Mouse (Mus musculus): ENCODE data around the gene Rassf8. TPM values are rescaled to one million over a fixed set of nuclear protein-coding genes. Genes with fewer than 3 reads are reported as not detected.

Gene Rassf8
- polyA plus RNA-seq, 1 experiment from 2014 or later = 10.6 TPM

DNA sequence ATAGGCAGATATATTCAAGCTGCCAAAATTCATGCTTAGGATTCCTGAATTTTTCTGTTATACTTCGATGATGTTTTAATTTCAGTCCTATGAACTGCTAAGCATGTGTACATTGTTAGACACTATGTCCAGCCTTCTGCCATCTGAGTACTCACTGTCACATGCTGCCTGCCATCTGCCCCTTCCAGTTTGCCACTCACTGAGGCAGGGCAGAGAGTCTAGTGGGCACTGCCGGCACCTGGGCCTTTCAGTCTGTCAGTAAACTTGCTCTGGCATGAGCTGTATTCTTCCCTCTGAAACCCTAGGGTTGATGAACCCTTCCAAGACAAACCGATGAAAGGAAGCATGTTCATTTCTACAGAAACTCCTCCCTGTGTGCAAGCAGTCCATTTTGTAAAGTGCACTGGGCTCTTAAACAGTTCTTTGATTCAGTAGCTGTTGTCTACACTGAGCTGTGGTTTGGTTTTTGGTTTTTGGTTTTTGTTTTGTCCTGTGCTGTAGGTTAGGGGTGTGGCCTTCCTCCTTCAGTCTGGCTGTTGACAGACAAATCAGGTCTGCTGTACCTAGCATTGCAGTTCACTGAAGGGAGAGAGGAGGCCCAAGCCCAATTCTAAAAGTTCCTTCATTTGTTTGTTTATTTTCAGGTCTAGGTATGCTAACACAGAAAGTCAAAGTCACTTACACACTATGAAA lies 55.4 kb downstream of the Rassf8 start:
- no peaks in the 10 kb centered on the region for H3K9me3 ChIP-seq (replicated peaks)
- H3K9ac ChIP-seq = no peak overlapping the region
- H3K4me3 ChIP-seq = no peak overlapping the region
- H3K36me3 ChIP-seq = 0 out of 2 replicates have a peak, but pooled peaks cover 4% of the 10 kb centered on the region
- 0 out of 2 replicates have a peak overlapping the region, but pooled peaks have one; percentile 48 for H3K27ac ChIP-seq (ENCODE audit: poor library complexity, severe bottlenecking)
- no peak overlapping the region for H3K4me2 ChIP-seq
- peaks cover 61% of the 10 kb centered on the region for H3K4me1 ChIP-seq (replicated peaks)
- no peak for ATAC-seq (ENCODE audit: insufficient number of reproducible peaks, low FRiP score)
- no peaks in the 10 kb centered on the region for H3K27me3 ChIP-seq (replicated peaks)
- 77% methylated on average over 3 of the region's 3 CpGs for WGBS

- Histone ChIP-seq H3K9ac (peak overlapping the region; percentile 43; the same call in 1 of the 2 replicates), H3K36me3 (0 out of 2 replicates have a peak, but pooled peaks cover 4% of the 10 kb centered on the region), H3K27me3 (replicated peaks) (no peaks in the 10 kb centered on the region), H3K27ac (ENCODE audit: poor library complexity, severe bottlenecking) (no peak overlapping the region), H3K4me1 (replicated peaks) (peaks cover 62% of the 10 kb centered on the region), H3K4me2 (no peak overlapping the region), H3K4me3 (no peak overlapping the region), H3K9me3 (replicated peaks) (no peaks in the 10 kb centered on the region)
- WGBS = 81% methylated on average over 8 of the region's 8 CpGs
- no peak for ATAC-seq (ENCODE audit: insufficient number of reproducible peaks, low FRiP score)
Observed at GRCm38 (mm10) chr6:145802881-145803280, 56.3 kb downstream of the Rassf8 start.

- Histone ChIP-seq H3K27ac (ENCODE audit: poor library complexity, severe bottlenecking) (no peak overlapping the region), H3K9me3 (replicated peaks) (no peaks in the 10 kb centered on the region), H3K4me3 (no peak overlapping the region), H3K27me3 (replicated peaks) (no peaks in the 10 kb centered on the region), H3K9ac (no peak overlapping the region), H3K36me3 (peaks cover 14% of the 10 kb centered on the region), H3K4me2 (no peak overlapping the region), H3K4me1 (replicated peaks) (peaks cover 62% of the 10 kb centered on the region)
- WGBS = 68% methylated on average over 3 of the region's 3 CpGs
- no peak for ATAC-seq (ENCODE audit: insufficient number of reproducible peaks, low FRiP score)
Observed at GRCm38 (mm10) chr6:145804276-145804675, 57.7 kb downstream of the Rassf8 start.

DNA sequence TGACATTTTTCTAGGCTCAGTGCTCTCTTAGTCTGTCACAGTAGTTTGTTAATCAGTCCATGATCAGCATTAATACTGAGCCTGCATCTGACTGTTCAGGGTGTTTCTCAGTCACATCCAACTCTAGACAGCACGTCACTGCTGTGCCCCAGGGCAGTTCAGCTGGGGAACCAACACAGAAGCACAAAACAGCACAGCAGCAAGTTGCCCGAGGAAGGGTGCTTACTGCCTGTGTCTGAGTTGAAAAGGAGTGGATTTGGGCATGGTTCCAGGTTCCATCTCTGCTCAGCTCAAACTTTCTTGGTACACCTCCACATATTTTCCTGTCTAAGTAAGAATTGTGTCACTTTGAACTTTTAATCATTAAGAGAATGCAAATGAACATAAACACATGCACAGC lies 60.2 kb downstream of the Rassf8 start:
- 34% methylated on average over 2 of the region's 2 CpGs for WGBS
- Histone ChIP-seq H3K4me3 (no peak overlapping the region), H3K36me3 (peaks cover 36% of the 10 kb centered on the region), H3K4me2 (no peak overlapping the region), H3K9ac (no peak overlapping the region), H3K9me3 (replicated peaks) (no peaks in the 10 kb centered on the region), H3K27me3 (replicated peaks) (no peaks in the 10 kb centered on the region), H3K4me1 (replicated peaks) (peaks cover 57% of the 10 kb centered on the region), H3K27ac (ENCODE audit: poor library complexity, severe bottlenecking) (0 out of 2 replicates have a peak overlapping the region, but pooled peaks have one; percentile 11)
- ATAC-seq (ENCODE audit: insufficient number of reproducible peaks, low FRiP score) = no peak

- peaks cover 51% of the 10 kb centered on the region for H3K4me1 ChIP-seq (replicated peaks)
- H3K27me3 ChIP-seq (replicated peaks) = no peaks in the 10 kb centered on the region
- no peaks in the 10 kb centered on the region for H3K9me3 ChIP-seq (replicated peaks)
- WGBS = 64% methylated on average over 9 of the region's 9 CpGs
- no peak overlapping the region for H3K4me3 ChIP-seq
- peaks cover 40% of the 10 kb centered on the region for H3K36me3 ChIP-seq
- no peak overlapping the region for H3K9ac ChIP-seq
- ATAC-seq (ENCODE audit: insufficient number of reproducible peaks, low FRiP score) = no peak
- H3K4me2 ChIP-seq = no peak overlapping the region
- H3K27ac ChIP-seq (ENCODE audit: poor library complexity, severe bottlenecking) = no peak overlapping the region
Observed at GRCm38 (mm10) chr6:145807929-145808328, 61.4 kb downstream of the Rassf8 start.

DNA sequence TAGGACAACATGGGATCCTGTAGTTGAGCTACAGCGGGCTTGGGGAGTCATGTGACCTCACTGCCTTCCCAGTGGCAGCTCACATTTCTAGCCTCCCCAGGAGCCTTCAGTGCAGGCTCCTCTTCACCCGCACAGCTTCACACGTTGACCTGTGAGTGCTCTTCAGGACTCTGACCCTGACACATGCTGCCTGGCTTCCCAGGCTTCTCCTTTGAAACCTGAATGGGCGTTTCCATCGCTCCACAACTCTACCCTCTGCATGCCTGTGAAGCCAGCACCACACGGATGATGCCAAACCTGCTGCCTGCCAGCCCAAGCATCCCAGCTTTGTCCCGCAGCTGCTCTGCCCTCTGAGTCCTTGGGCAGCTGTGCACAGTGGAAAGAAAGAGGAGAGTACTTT lies 63.0 kb downstream of the Rassf8 start:
- 74% methylated on average over 7 of the region's 7 CpGs for WGBS
- H3K27ac ChIP-seq (ENCODE audit: poor library complexity, severe bottlenecking) = no peak overlapping the region
- ATAC-seq (ENCODE audit: insufficient number of reproducible peaks, low FRiP score) = no peak
- no peak overlapping the region for H3K4me2 ChIP-seq
- peaks cover 51% of the 10 kb centered on the region for H3K36me3 ChIP-seq
- H3K9ac ChIP-seq = no peak overlapping the region
- no peaks in the 10 kb centered on the region for H3K27me3 ChIP-seq (replicated peaks)
- peaks cover 34% of the 10 kb centered on the region for H3K4me1 ChIP-seq (replicated peaks)
- H3K9me3 ChIP-seq (replicated peaks) = no peaks in the 10 kb centered on the region
- H3K4me3 ChIP-seq = no peak overlapping the region

DNA sequence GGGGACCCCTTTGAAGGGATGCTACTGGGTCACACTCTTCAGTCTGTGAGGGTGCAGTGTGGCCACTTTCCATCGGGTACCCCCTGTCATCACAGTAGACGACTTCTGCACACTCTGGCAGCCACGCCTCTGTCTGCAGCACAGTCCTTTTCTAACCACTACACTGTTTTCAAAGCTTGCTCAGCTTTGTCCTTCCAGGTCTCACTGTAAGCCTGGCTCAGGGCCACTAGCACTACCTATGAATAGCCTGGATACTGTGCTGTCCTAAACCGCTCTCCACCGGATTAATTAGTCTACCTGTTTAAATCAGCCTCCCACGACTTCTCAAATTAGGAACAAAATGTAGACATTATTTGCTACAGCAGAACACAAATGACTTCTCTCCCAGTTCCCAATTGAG lies 63.5 kb downstream of the Rassf8 start:
- H3K9ac ChIP-seq = no peak overlapping the region
- no peak for ATAC-seq (ENCODE audit: insufficient number of reproducible peaks, low FRiP score)
- peaks cover 51% of the 10 kb centered on the region for H3K36me3 ChIP-seq
- no peaks in the 10 kb centered on the region for H3K27me3 ChIP-seq (replicated peaks)
- no peak overlapping the region for H3K4me2 ChIP-seq
- H3K4me1 ChIP-seq (replicated peaks) = peaks cover 33% of the 10 kb centered on the region
- no peak overlapping the region for H3K27ac ChIP-seq (ENCODE audit: poor library complexity, severe bottlenecking)
- H3K9me3 ChIP-seq (replicated peaks) = no peaks in the 10 kb centered on the region
- H3K4me3 ChIP-seq = no peak overlapping the region
- WGBS = 65% methylated on average over 6 of the region's 6 CpGs

DNA sequence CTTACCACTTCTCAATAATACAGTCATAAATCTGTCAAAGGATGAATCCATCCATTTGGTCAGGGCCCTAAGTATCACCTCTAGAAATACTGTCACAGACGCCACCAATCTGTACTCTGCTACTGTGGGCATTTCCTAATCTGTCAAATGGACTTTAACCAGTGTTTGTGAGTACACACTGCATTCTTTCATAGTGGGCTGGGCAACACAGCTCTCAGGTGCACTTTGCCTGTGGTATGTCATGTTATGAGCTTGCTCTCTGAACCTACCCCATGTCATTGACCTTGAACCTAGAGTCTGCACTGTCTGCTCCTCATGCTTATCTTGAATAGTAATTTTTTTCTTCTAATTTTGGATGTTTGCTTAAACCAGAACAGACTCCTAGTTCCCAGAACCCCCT lies 64.6 kb downstream of the Rassf8 start:
- Histone ChIP-seq H3K4me1 (replicated peaks) (peaks cover 33% of the 10 kb centered on the region), H3K4me3 (no peak overlapping the region), H3K4me2 (no peak overlapping the region), H3K9ac (no peak overlapping the region), H3K27me3 (replicated peaks) (no peaks in the 10 kb centered on the region), H3K27ac (ENCODE audit: poor library complexity, severe bottlenecking) (no peak overlapping the region), H3K36me3 (peaks cover 58% of the 10 kb centered on the region), H3K9me3 (replicated peaks) (no peaks in the 10 kb centered on the region)
- 81% methylated on average over 1 of the region's 1 CpGs for WGBS
- ATAC-seq (ENCODE audit: insufficient number of reproducible peaks, low FRiP score) = no peak

- no peak for ATAC-seq (ENCODE audit: insufficient number of reproducible peaks, low FRiP score)
- no peak overlapping the region for H3K27ac ChIP-seq (ENCODE audit: poor library complexity, severe bottlenecking)
- H3K9ac ChIP-seq = no peak overlapping the region
- 26% methylated on average over 15 of the region's 15 CpGs for WGBS
- H3K4me3 ChIP-seq = no peak overlapping the region
- H3K27me3 ChIP-seq (replicated peaks) = no peaks in the 10 kb centered on the region
- H3K4me1 ChIP-seq (replicated peaks) = peaks cover 10% of the 10 kb centered on the region; the same call in 1 of the 2 replicates
- no peaks in the 10 kb centered on the region for H3K9me3 ChIP-seq (replicated peaks)
- peaks cover 64% of the 10 kb centered on the region for H3K36me3 ChIP-seq
- H3K4me2 ChIP-seq = no peak overlapping the region
Observed at GRCm38 (mm10) chr6:145815200-145815599, 68.7 kb downstream of the Rassf8 start.

DNA sequence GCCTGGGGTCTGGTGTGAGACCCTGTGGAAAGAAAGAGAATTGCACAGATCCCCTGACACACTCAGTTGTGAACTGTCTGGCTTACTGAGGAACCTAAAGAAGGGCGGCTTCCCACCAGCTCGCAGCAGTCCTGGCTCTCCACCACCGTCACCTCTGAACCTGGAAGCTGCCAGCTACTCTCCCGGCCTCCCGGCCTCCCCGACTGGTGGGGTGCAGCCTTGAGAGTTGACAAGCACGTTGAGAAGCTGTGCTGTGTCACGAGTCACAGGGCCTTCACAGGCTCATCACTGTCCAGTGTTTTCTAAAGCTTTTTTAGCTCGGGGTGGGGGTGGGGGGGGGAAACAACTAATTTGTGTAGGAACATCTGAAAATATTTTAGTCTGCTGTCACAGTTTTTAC lies 72.6 kb downstream of the Rassf8 start:
- H3K4me1 ChIP-seq (replicated peaks) = peaks cover 32% of the 10 kb centered on the region
- no peaks in the 10 kb centered on the region for H3K9me3 ChIP-seq (replicated peaks)
- ATAC-seq (ENCODE audit: insufficient number of reproducible peaks, low FRiP score) = no peak
- H3K27ac ChIP-seq (ENCODE audit: poor library complexity, severe bottlenecking) = no peak overlapping the region
- H3K4me2 ChIP-seq = no peak overlapping the region
- no peaks in the 10 kb centered on the region for H3K27me3 ChIP-seq (replicated peaks)
- WGBS = 67% methylated on average over 9 of the region's 9 CpGs
- H3K9ac ChIP-seq = no peak overlapping the region
- H3K4me3 ChIP-seq = no peak overlapping the region
- H3K36me3 ChIP-seq = peaks cover 48% of the 10 kb centered on the region

- Histone ChIP-seq H3K9ac (no peak overlapping the region), H3K27ac (ENCODE audit: poor library complexity, severe bottlenecking) (no peak overlapping the region), H3K4me3 (no peak overlapping the region), H3K9me3 (replicated peaks) (peaks cover 3% of the 10 kb centered on the region), H3K4me2 (no peak overlapping the region), H3K27me3 (replicated peaks) (no peaks in the 10 kb centered on the region), H3K36me3 (peaks cover 39% of the 10 kb centered on the region), H3K4me1 (replicated peaks) (peaks cover 25% of the 10 kb centered on the region)
- ATAC-seq (ENCODE audit: insufficient number of reproducible peaks, low FRiP score) = no peak
- WGBS = 67% methylated on average over 5 of the region's 5 CpGs
Observed at GRCm38 (mm10) chr6:145822218-145822617, 75.7 kb downstream of the Rassf8 start.

- 46% methylated on average over 6 of the region's 6 CpGs for WGBS
- Histone ChIP-seq H3K9ac (no peak overlapping the region), H3K9me3 (replicated peaks) (peaks cover 3% of the 10 kb centered on the region), H3K36me3 (peaks cover 33% of the 10 kb centered on the region), H3K27ac (ENCODE audit: poor library complexity, severe bottlenecking) (0 out of 2 replicates have a peak overlapping the region, but pooled peaks have one; percentile 14), H3K4me2 (no peak overlapping the region), H3K4me3 (no peak overlapping the region), H3K4me1 (replicated peaks) (peaks cover 25% of the 10 kb centered on the region), H3K27me3 (replicated peaks) (no peaks in the 10 kb centered on the region)
- no peak for ATAC-seq (ENCODE audit: insufficient number of reproducible peaks, low FRiP score)
Observed at GRCm38 (mm10) chr6:145823103-145823502, 76.6 kb downstream of the Rassf8 start.

Measured in heart, embryonic 12.5 days (tissue).